Mouse (Mus musculus) neural tube, embryonic 14.5 days (tissue): ENCODE measurements around the gene A3galt2. TPM values are rescaled to one million over a fixed set of nuclear protein-coding genes. Genes with fewer than 3 reads are reported as not detected.

ENCODE experiments used
- ATAC-seq: fragments of 200-750 bp; cut with Nextera tagmentation; 2 replicates; pipeline ENCODE4 v1.8.0; 2017; ENCODE audit warnings: low read depth, mild to moderate bottlenecking, moderate TSS enrichment, moderate library complexity
- H3K27ac ChIP-seq: fragments of 300-500 bp; sonication (generic); 2 replicates; pipeline ENCODE4 v1.5.1; 2014; ENCODE audit warnings: low read depth, mild to moderate bottlenecking, control low read depth, low read length, moderate library complexity, mixed read lengths
- H3K27me3 ChIP-seq: fragments of 300-500 bp; sonication (generic); 2 replicates; pipeline ENCODE4 v1.6.1; 2014; ENCODE audit warnings: low read length; ENCODE audit not compliant: control insufficient read depth, insufficient read depth
- H3K36me3 ChIP-seq: fragments of 300-500 bp; sonication (generic); 2 replicates; pipeline ENCODE4 v1.6.1; 2014; ENCODE audit warnings: low read length, mixed read lengths; ENCODE audit not compliant: control insufficient read depth, insufficient read depth
- H3K4me1 ChIP-seq: fragments of 300-500 bp; sonication (generic); 2 replicates; pipeline ENCODE4 v1.6.1; 2014; ENCODE audit warnings: low read length; ENCODE audit not compliant: control insufficient read depth, insufficient read depth
- H3K4me2 ChIP-seq: fragments of 300-500 bp; sonication (generic); 2 replicates; pipeline ENCODE4 v1.6.1; 2014; ENCODE audit warnings: mild to moderate bottlenecking, low read depth, low read length, control low read depth
- H3K4me3 ChIP-seq: fragments of 300-500 bp; sonication (generic); 2 replicates; pipeline ENCODE4 v1.5.1; 2014; ENCODE audit warnings: low read depth, low read length, control low read depth, mixed read lengths
- H3K9ac ChIP-seq: fragments of 300-500 bp; sonication (generic); replicated peaks from 2 replicates; pipeline ENCODE4 v1.6.1; 2014; ENCODE audit warnings: low read depth, mild to moderate bottlenecking, control low read depth, low read length, mixed read lengths
- H3K9me3 ChIP-seq: fragments of 300-500 bp; sonication (generic); 2 replicates; pipeline ENCODE4 v1.6.1; 2016; ENCODE audit warnings: low read length; ENCODE audit not compliant: control insufficient read depth
- WGBS: fragments of 180-500 bp; shearing (Covaris S2); extraction: QIAGEN DNeasy Blood & Tissue Kit; methylation state at CpG from one replicate; pipeline ENCODE4 v1.1.7; 2014; 5-methylcytosine and 5-hydroxymethylcytosine counted together
- polyA plus RNA-seq: library from polyadenylated mRNA; unstranded; fragments of >200 nt; fragmentation: Nextera tagmentation; extraction: Ambion mirVana; gene quantifications from 2 replicates; pipeline ENCODE4 v1.2.1, GENCODE M21; 2014

Gene A3galt2
- polyA plus RNA-seq, 1 experiment from 2014 or later, result 0.51 TPM

- H3K9me3 ChIP-seq, result no peaks in the 10 kb centered on the region
- no peaks in the 10 kb centered on the region for H3K27me3 ChIP-seq
- no peak overlapping the region for H3K4me2 ChIP-seq
- 73% methylated on average over 12 of the region's 12 CpGs for WGBS
- no peak overlapping the region for H3K27ac ChIP-seq
- peaks cover 7% of the 10 kb centered on the region for H3K4me1 ChIP-seq
- no peak for ATAC-seq
- H3K36me3 ChIP-seq, result peaks cover 49% of the 10 kb centered on the region
- no peak overlapping the region for H3K9ac ChIP-seq
- H3K4me3 ChIP-seq, result no peak overlapping the region
Observed at GRCm38 (mm10) chr4:128743031-128743626, 12.0 kb upstream of the A3galt2 start.

DNA sequence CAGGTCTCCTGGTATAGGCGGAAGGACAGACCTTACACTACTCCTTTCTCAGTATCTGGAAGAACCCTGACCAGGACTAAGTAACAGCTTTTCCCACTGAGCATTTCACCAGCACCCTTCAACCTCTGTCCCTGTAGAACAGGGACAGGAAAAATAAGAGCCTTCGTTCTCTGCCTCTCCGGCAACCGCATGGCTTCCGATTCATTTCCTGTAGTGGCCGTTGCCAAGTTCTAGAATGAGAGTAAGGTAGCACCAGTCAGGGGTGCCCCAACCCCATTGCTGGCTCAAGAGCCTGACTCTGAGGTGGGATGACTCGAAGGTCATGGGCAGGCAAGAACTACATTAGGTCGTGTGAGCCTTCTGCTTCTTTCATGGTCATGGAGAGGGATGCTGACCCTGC is 10.0 kb upstream of the A3galt2 start:
- Histone ChIP-seq H3K36me3 (peaks cover 70% of the 10 kb centered on the region), H3K27ac (no peak overlapping the region), H3K9ac (no peak overlapping the region), H3K27me3 (no peaks in the 10 kb centered on the region), H3K4me1 (peaks cover 3% of the 10 kb centered on the region; the same call in 1 of the 2 replicates), H3K9me3 (no peaks in the 10 kb centered on the region), H3K4me2 (no peak overlapping the region), H3K4me3 (no peak overlapping the region)
- 93% methylated on average over 8 of the region's 8 CpGs for WGBS
- no peak for ATAC-seq

GRCm38 (mm10) chr4:128747614-128748270 is 7.4 kb upstream of the A3galt2 start:
- H3K9me3 ChIP-seq, result no peaks in the 10 kb centered on the region
- 69% methylated on average over 22 of the region's 22 CpGs for WGBS
- H3K27ac ChIP-seq, result no peak overlapping the region
- no peak overlapping the region for H3K4me3 ChIP-seq
- no peaks in the 10 kb centered on the region for H3K4me1 ChIP-seq
- H3K9ac ChIP-seq, result no peak overlapping the region
- H3K36me3 ChIP-seq, result peaks cover 95% of the 10 kb centered on the region
- H3K4me2 ChIP-seq, result no peak overlapping the region
- no peaks in the 10 kb centered on the region for H3K27me3 ChIP-seq
- ATAC-seq, result no peak

GRCm38 (mm10) chr4:128748309-128748708 is 6.9 kb upstream of the A3galt2 start:
- H3K27ac ChIP-seq, result no peak overlapping the region
- ATAC-seq, result no peak
- H3K9me3 ChIP-seq, result no peaks in the 10 kb centered on the region
- no peaks in the 10 kb centered on the region for H3K27me3 ChIP-seq
- no peak overlapping the region for H3K4me2 ChIP-seq
- H3K36me3 ChIP-seq, result peaks cover 99% of the 10 kb centered on the region
- no peak overlapping the region for H3K9ac ChIP-seq
- no peaks in the 10 kb centered on the region for H3K4me1 ChIP-seq
- WGBS, result 94% methylated on average over 7 of the region's 7 CpGs
- H3K4me3 ChIP-seq, result no peak overlapping the region

GRCm38 (mm10) chr4:128751006-128751405 is 4.2 kb upstream of the A3galt2 start:
- WGBS, result 72% methylated on average over 5 of the region's 5 CpGs
- ATAC-seq, result no peak

DNA sequence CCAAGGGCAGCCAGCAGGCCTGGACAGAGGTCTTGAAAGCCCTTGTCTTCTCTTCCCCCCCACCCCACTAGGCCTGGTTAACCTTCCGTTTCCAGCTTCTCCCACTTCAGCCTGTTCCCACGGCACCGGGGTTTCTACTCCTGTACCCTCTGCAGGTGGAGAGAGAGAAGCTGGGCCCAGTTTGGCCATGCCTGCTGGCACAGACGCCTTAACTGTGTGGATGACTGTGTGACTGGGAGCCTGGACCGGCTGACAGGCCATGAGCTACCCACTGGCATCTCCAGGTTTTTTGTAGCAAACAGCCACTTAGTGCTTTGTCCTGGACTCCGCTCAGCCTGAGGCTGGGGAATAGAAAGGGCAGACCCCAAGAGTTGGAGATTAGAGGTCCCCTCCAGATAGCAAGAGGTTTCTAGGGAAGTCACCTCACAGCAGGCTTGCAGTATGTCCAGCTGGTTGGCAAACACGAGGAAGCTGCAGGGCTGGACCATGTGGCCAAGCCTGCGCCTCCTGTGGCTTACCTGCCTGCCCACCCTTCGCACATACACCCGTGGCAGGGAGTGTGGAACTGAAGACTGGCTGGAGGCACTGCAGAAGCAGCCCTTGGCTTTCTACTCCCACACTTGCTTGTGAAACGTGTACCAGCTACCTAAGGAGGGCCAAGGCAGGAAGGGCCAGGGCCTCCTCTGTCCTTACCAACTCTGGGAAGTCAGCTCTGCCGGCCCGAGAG is 3.0 kb upstream of the A3galt2 start:
- no peaks in the 10 kb centered on the region for H3K9me3 ChIP-seq
- H3K4me2 ChIP-seq, result no peak overlapping the region
- no peak overlapping the region for H3K4me3 ChIP-seq
- H3K27me3 ChIP-seq, result no peaks in the 10 kb centered on the region
- H3K9ac ChIP-seq, result no peak overlapping the region
- 92% methylated on average over 13 of the region's 13 CpGs for WGBS
- H3K4me1 ChIP-seq, result no peaks in the 10 kb centered on the region
- H3K36me3 ChIP-seq, result peaks cover 65% of the 10 kb centered on the region
- ATAC-seq, result no peak
- H3K27ac ChIP-seq, result no peak overlapping the region

More at GRCm38 (mm10) chr4:128751006-128751405, 4.2 kb upstream of the A3galt2 start:
- no peaks in the 10 kb centered on the region for H3K27me3 ChIP-seq
- H3K4me3 ChIP-seq, result no peak overlapping the region
- H3K9me3 ChIP-seq, result no peaks in the 10 kb centered on the region
- no peak overlapping the region for H3K9ac ChIP-seq
- peaks cover 77% of the 10 kb centered on the region for H3K36me3 ChIP-seq
- no peaks in the 10 kb centered on the region for H3K4me1 ChIP-seq
- no peak overlapping the region for H3K4me2 ChIP-seq
- H3K27ac ChIP-seq, result no peak overlapping the region

DNA sequence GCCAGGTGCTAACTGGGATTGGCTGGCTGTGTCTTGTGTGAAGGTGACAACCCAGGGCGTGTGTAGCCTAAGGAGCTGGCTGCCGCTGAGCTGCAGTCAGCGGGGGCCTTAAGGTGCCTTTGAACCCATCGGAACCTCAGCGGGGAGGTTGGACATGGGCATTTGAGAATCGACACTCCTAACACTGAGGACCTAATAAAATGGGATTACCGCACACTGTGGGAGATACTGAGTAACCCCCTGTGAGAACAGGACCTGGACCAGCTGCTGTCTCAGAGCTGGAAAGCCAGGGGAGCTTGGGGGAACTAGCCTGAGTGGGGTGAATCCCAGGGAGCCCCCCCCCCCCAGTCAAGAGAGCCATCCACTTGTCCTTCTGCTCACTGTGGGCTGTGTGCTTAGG is 1.6 kb upstream of the A3galt2 start:
- WGBS, result 87% methylated on average over 7 of the region's 7 CpGs
- Histone ChIP-seq H3K27me3 (no peaks in the 10 kb centered on the region), H3K27ac (no peak overlapping the region), H3K9me3 (no peaks in the 10 kb centered on the region), H3K4me3 (no peak overlapping the region), H3K4me2 (no peak overlapping the region), H3K9ac (no peak overlapping the region), H3K4me1 (no peaks in the 10 kb centered on the region), H3K36me3 (peaks cover 51% of the 10 kb centered on the region)
- no peak for ATAC-seq

DNA sequence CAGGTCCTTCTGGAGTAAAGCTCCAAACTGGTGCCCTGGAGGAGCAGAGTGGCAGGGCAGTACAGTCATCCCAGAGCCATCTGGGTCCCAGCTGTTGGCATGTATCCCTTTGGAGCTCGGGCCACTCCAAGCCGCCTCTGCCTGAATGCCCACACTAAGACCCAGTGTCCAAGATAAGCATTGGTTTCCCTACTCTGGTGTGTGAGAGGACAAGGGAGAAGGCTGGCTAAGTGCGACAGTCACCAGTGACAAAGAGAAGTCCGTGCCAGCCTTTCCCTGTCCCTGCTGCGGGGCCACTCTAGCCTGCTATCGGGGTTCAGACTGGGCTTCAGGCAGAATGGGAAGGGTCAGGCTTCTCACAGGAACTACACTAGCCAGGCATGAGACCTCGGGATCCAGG is 736 bp downstream of the A3galt2 start:
- H3K27ac ChIP-seq, result no peak overlapping the region
- H3K4me3 ChIP-seq, result no peak overlapping the region
- peaks cover 28% of the 10 kb centered on the region for H3K36me3 ChIP-seq
- H3K27me3 ChIP-seq, result no peaks in the 10 kb centered on the region
- WGBS, result 78% methylated on average over 7 of the region's 7 CpGs
- H3K9me3 ChIP-seq, result no peaks in the 10 kb centered on the region
- no peak overlapping the region for H3K4me2 ChIP-seq
- no peaks in the 10 kb centered on the region for H3K4me1 ChIP-seq
- peak; percentile 21; the same call in 1 of the 2 replicates for ATAC-seq
- no peak overlapping the region for H3K9ac ChIP-seq

- no peak overlapping the region for H3K4me2 ChIP-seq
- H3K4me3 ChIP-seq, result no peak overlapping the region
- no peaks in the 10 kb centered on the region for H3K27me3 ChIP-seq
- H3K4me1 ChIP-seq, result no peaks in the 10 kb centered on the region
- no peaks in the 10 kb centered on the region for H3K9me3 ChIP-seq
- H3K27ac ChIP-seq, result no peak overlapping the region
- 82% methylated on average over 5 of the region's 5 CpGs for WGBS
- H3K9ac ChIP-seq, result no peak overlapping the region
- peaks cover 2% of the 10 kb centered on the region; the same call in 1 of the 2 replicates for H3K36me3 ChIP-seq
- no peak for ATAC-seq
Observed at GRCm38 (mm10) chr4:128759214-128759613, 4.0 kb downstream of the A3galt2 start.
